Mouse (Mus musculus): ENCODE measurements around the gene Gabre. TPM values are rescaled to one million over a fixed set of nuclear protein-coding genes. Genes with fewer than 3 reads are reported as not detected.

Gabre gene
- 2.6 TPM for polyA plus RNA-seq (2014; fragmentation: Illumina TruSeq; extraction: RNeasy Lipid Tissue Mini Kit (QIAGEN cat#74804); ENCODE audit: low replicate concordance)

GRCm38 (mm10) chrX:72274659-72275371 lies at the start of gene Gabre:
Gene Gabre (minus strand): TSS chrX:72274803.

GRCm38 (mm10) chrX:72221717-72222116 lies 52.9 kb downstream of the Gabre start, which contains the start of gene Magea4:
Gene Magea4 (plus strand): TSS chrX:72222017.

Other genes with a start within 250 kb of the Gabre start
- gene Magea4, start 52.8 kb downstream of the Gabre start, polyA plus RNA-seq (2014; fragmentation: Illumina TruSeq; extraction: RNeasy Lipid Tissue Mini Kit (QIAGEN cat#74804); ENCODE audit: low replicate concordance) = not detected
- gene Magea10, start 112.1 kb upstream of the Gabre start, polyA plus RNA-seq (2014; fragmentation: Illumina TruSeq; extraction: RNeasy Lipid Tissue Mini Kit (QIAGEN cat#74804); ENCODE audit: low replicate concordance) = not detected

Measured in small intestine, adult 10 weeks (tissue).